Mouse (Mus musculus): ENCODE measurements at regions not wholly inside any gene's neighbourhood (a gene's known extent, or its start where the extent isn't known, plus 50 kb on each side); places are given as distances from the start of the nearest gene placed in this dataset.

- H3K4me1 ChIP-seq (ENCODE audit: control insufficient read depth), result no peaks in the 10 kb centered on the region
- peaks cover 5% of the 10 kb centered on the region; the same call in 1 of the 2 replicates for H3K9me3 ChIP-seq (ENCODE audit: control insufficient read depth, low read length)
- H3K27me3 ChIP-seq (ENCODE audit: control insufficient read depth), result no peaks in the 10 kb centered on the region
- H3K36me3 ChIP-seq (ENCODE audit: control insufficient read depth), result no peaks in the 10 kb centered on the region
- TF ChIP-seq GATA1 (IDR thresholded peaks at IDR 0.05; ENCODE audit: low read length), result no peak
- no peak for TF ChIP-seq TAL1 (IDR thresholded peaks at IDR 0.05; ENCODE audit: low read length)
- no peak overlapping the region for H3K4me3 ChIP-seq (replicated peaks)
Observed at GRCm38 (mm10) chr1:35331602-35332339, 482.0 kb downstream of the Plekhb2 start.

GRCm38 (mm10) chr1:35332340-35332684 is 482.5 kb downstream of the Plekhb2 start:
- H3K36me3 ChIP-seq (ENCODE audit: control insufficient read depth), result no peaks in the 10 kb centered on the region
- H3K4me3 ChIP-seq (replicated peaks), result no peak overlapping the region
- H3K4me1 ChIP-seq (ENCODE audit: control insufficient read depth), result no peaks in the 10 kb centered on the region
- no peak for TF ChIP-seq TAL1 (IDR thresholded peaks at IDR 0.05; ENCODE audit: low read length)
- H3K27me3 ChIP-seq (ENCODE audit: control insufficient read depth), result no peaks in the 10 kb centered on the region
- peaks cover 5% of the 10 kb centered on the region; the same call in 1 of the 2 replicates for H3K9me3 ChIP-seq (ENCODE audit: control insufficient read depth, low read length)

GRCm38 (mm10) chr1:35337647-35338046 is 487.9 kb downstream of the Plekhb2 start:
- TF ChIP-seq GATA1 (IDR thresholded peaks at IDR 0.05; ENCODE audit: low read length) (no peak), TAL1 (IDR thresholded peaks at IDR 0.05; ENCODE audit: low read length) (no peak)
- H3K9me3 ChIP-seq (ENCODE audit: control insufficient read depth, low read length), result peaks cover 5% of the 10 kb centered on the region; the same call in 1 of the 2 replicates
- H3K36me3 ChIP-seq (ENCODE audit: control insufficient read depth), result no peaks in the 10 kb centered on the region
- H3K4me3 ChIP-seq (replicated peaks), result no peak overlapping the region
- H3K4me1 ChIP-seq (ENCODE audit: control insufficient read depth), result no peaks in the 10 kb centered on the region
- H3K27me3 ChIP-seq (ENCODE audit: control insufficient read depth), result no peaks in the 10 kb centered on the region

DNA sequence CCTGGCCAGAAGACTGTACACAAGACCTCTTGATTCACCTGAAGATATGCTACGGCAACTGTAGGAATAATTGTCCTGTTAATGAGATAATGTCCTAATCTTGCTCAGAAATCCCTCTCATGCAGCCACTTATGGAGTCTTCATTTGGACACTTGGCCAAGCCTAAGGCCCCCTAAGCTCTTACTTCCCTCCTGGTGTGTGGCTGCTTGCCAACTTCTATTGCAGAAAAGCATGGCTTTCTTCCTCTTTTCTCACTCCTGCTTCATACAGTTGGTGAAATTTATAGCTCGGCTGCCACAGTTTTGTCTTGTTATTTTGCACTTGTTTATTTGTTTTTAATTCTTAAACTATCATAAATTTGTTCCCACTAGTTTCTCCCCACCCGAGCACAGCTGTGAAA is 488.4 kb downstream of the Plekhb2 start:
- H3K27me3 ChIP-seq (ENCODE audit: control insufficient read depth), result no peaks in the 10 kb centered on the region
- no peak for TF ChIP-seq TAL1 (IDR thresholded peaks at IDR 0.05; ENCODE audit: low read length)
- no peak for TF ChIP-seq GATA1 (IDR thresholded peaks at IDR 0.05; ENCODE audit: low read length)
- no peaks in the 10 kb centered on the region for H3K4me1 ChIP-seq (ENCODE audit: control insufficient read depth)
- no peaks in the 10 kb centered on the region for H3K36me3 ChIP-seq (ENCODE audit: control insufficient read depth)
- peaks cover 2% of the 10 kb centered on the region; the same call in 1 of the 2 replicates for H3K9me3 ChIP-seq (ENCODE audit: control insufficient read depth, low read length)
- H3K4me3 ChIP-seq (replicated peaks), result no peak overlapping the region

GRCm38 (mm10) chr1:35344539-35344938 is 494.8 kb downstream of the Plekhb2 start:
- H3K27me3 ChIP-seq (ENCODE audit: control insufficient read depth), result no peaks in the 10 kb centered on the region
- H3K4me1 ChIP-seq (ENCODE audit: control insufficient read depth), result no peaks in the 10 kb centered on the region
- no peaks in the 10 kb centered on the region for H3K36me3 ChIP-seq (ENCODE audit: control insufficient read depth)
- peaks cover 3% of the 10 kb centered on the region for H3K9me3 ChIP-seq (ENCODE audit: control insufficient read depth, low read length)
- no peak overlapping the region for H3K4me3 ChIP-seq (replicated peaks)
- TF ChIP-seq TAL1 (IDR thresholded peaks at IDR 0.05; ENCODE audit: low read length), result no peak
- TF ChIP-seq GATA1 (IDR thresholded peaks at IDR 0.05; ENCODE audit: low read length), result no peak

GRCm38 (mm10) chr1:35348294-35348693 is 498.5 kb downstream of the Plekhb2 start:
- H3K9me3 ChIP-seq (ENCODE audit: control insufficient read depth, low read length), result peaks cover 8% of the 10 kb centered on the region
- no peaks in the 10 kb centered on the region for H3K27me3 ChIP-seq (ENCODE audit: control insufficient read depth)
- no peaks in the 10 kb centered on the region for H3K4me1 ChIP-seq (ENCODE audit: control insufficient read depth)
- no peak for TF ChIP-seq TAL1 (IDR thresholded peaks at IDR 0.05; ENCODE audit: low read length)
- H3K4me3 ChIP-seq (replicated peaks), result no peak overlapping the region
- no peaks in the 10 kb centered on the region for H3K36me3 ChIP-seq (ENCODE audit: control insufficient read depth)

- Histone ChIP-seq H3K4me1 (ENCODE audit: control insufficient read depth) (no peaks in the 10 kb centered on the region), H3K9me3 (ENCODE audit: control insufficient read depth, low read length) (no peaks in the 10 kb centered on the region), H3K4me3 (replicated peaks) (no peak overlapping the region), H3K36me3 (ENCODE audit: control insufficient read depth) (no peaks in the 10 kb centered on the region), H3K27me3 (ENCODE audit: control insufficient read depth) (no peaks in the 10 kb centered on the region)
- TF ChIP-seq GATA1 (IDR thresholded peaks at IDR 0.05; ENCODE audit: low read length) (no peak), TAL1 (IDR thresholded peaks at IDR 0.05; ENCODE audit: low read length) (no peak)
Observed at GRCm38 (mm10) chr1:35358981-35359380, 509.2 kb downstream of the Plekhb2 start.

DNA sequence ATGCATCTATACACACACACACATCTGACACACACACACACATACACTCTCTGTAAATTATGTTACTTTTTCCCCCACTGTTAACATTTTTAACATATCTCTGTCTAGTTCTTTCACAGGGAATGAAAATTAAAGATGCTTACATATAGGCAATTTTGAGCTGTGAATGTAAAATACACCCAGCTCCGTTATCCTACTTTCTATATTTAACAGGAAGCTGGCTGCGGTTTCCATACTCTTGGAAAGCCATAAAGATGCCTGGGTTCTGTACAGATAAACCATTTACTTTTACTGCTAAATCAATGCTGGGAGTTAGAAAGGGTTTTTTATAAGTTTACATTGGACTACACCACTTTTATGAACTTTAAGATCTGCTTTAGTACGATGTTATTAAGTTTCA is 511.7 kb downstream of the Plekhb2 start:
- TF ChIP-seq GATA1 (IDR thresholded peaks at IDR 0.05; ENCODE audit: low read length), result no peak
- no peak for TF ChIP-seq TAL1 (IDR thresholded peaks at IDR 0.05; ENCODE audit: low read length)
- Histone ChIP-seq H3K4me1 (ENCODE audit: control insufficient read depth) (no peaks in the 10 kb centered on the region), H3K36me3 (ENCODE audit: control insufficient read depth) (no peaks in the 10 kb centered on the region), H3K9me3 (ENCODE audit: control insufficient read depth, low read length) (no peaks in the 10 kb centered on the region), H3K27me3 (ENCODE audit: control insufficient read depth) (no peaks in the 10 kb centered on the region), H3K4me3 (replicated peaks) (no peak overlapping the region)

DNA sequence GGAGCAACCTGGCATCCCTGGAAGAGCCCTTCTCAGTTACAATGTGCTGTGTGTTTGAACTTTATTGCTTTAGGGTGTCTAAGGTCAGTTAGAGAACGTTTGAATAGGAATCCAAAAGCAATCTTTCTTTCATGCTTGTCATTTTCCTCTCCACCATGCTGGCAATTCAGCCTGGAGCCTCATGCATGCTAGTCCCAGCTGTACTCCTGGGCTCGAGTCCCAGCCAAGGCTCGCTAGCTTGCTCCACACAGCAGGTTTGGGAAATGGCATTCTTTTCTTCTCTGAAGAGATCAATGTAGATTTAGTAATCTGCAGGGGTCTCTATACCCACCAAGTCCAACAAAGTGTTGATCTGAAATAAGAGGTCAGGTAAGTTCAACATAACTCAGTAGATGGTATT is 513.1 kb downstream of the Plekhb2 start:
- H3K36me3 ChIP-seq (ENCODE audit: control insufficient read depth), result no peaks in the 10 kb centered on the region
- H3K27me3 ChIP-seq (ENCODE audit: control insufficient read depth), result no peaks in the 10 kb centered on the region
- H3K4me1 ChIP-seq (ENCODE audit: control insufficient read depth), result no peaks in the 10 kb centered on the region
- H3K4me3 ChIP-seq (replicated peaks), result no peak overlapping the region
- no peaks in the 10 kb centered on the region for H3K9me3 ChIP-seq (ENCODE audit: control insufficient read depth, low read length)
- TF ChIP-seq TAL1 (IDR thresholded peaks at IDR 0.05; ENCODE audit: low read length) (no peak), GATA1 (IDR thresholded peaks at IDR 0.05; ENCODE audit: low read length) (no peak)

- no peaks in the 10 kb centered on the region for H3K9me3 ChIP-seq (ENCODE audit: control insufficient read depth, low read length)
- no peaks in the 10 kb centered on the region for H3K4me1 ChIP-seq (ENCODE audit: control insufficient read depth)
- no peaks in the 10 kb centered on the region for H3K27me3 ChIP-seq (ENCODE audit: control insufficient read depth)
- H3K4me3 ChIP-seq (replicated peaks), result no peak overlapping the region
- TF ChIP-seq GATA1 (IDR thresholded peaks at IDR 0.05; ENCODE audit: low read length) (no peak), TAL1 (IDR thresholded peaks at IDR 0.05; ENCODE audit: low read length) (no peak)
- H3K36me3 ChIP-seq (ENCODE audit: control insufficient read depth), result no peaks in the 10 kb centered on the region
Observed at GRCm38 (mm10) chr1:35366559-35366958, 516.8 kb downstream of the Plekhb2 start.

Data from erythroblast, embryonic 14.5 days (primary cell).